Mouse (Mus musculus) heart, postnatal 36 days (tissue): Measurements from ENCODE around the gene B4galt1. TPM values are rescaled to one million over a fixed set of nuclear protein-coding genes. Genes with fewer than 3 reads are reported as not detected.

ENCODE experiments used
- DNase-seq, 2 experiments: peaks; one replicate each; pipeline ENCODE4 v3.0.0; 2021 to 2022
- intact Hi-C: fragments of 180-260 bp; cut with DNase I; formaldehyde crosslinking; loops from one replicate; pipeline ENCODE4 v1.15.1; 2025
- microRNA-seq, 2 experiments: library from miRNA; unstranded; fragments of <30 nt; microRNA quantifications; one replicate each; pipeline ENCODE4 v1.2.0; 2021; ENCODE audit warnings: borderline number of aligned reads in 2 of 2
- total RNA-seq, 2 experiments: library from RNA; stranded (reverse); gene quantifications; 2 replicates each; pipeline ENCODE4 v1.2.3; 2021

Gene B4galt1
- total RNA-seq, 2 experiments from 2014 or later = 62.1 to 69.1 TPM

- intact Hi-C loops = no loop called here
- no peak for DNase-seq
Observed at GRCm38 (mm10) chr4:40786578-40786977, 67.2 kb downstream of the B4galt1 start.

- intact Hi-C loops = no loop called here
- DNase-seq = no peak
Observed at GRCm38 (mm10) chr4:40785620-40786166, 68.1 kb downstream of the B4galt1 start.

GRCm38 (mm10) chr4:40784556-40785169 is 69.1 kb downstream of the B4galt1 start:
- DNase-seq = peak; percentile 72 to 79

GRCm38 (mm10) chr4:40783049-40783448 is 70.8 kb downstream of the B4galt1 start:
- intact Hi-C loops = loop anchor here (5.0 kb wide), 1 partner anchor 54 kb away; no protein-coding TSS in a partner anchor
- DNase-seq = no peak

More at GRCm38 (mm10) chr4:40784556-40785169, 69.1 kb downstream of the B4galt1 start:
- intact Hi-C loops = loop anchor here (5.0 kb wide), 1 partner anchor 53 kb away; no protein-coding TSS in a partner anchor

GRCm38 (mm10) chr4:40781797-40782495 is 71.9 kb downstream of the B4galt1 start:
- DNase-seq = no peak
- intact Hi-C loops = loop anchor here (5.0 kb wide), 1 partner anchor 55 kb away; no protein-coding TSS in a partner anchor

GRCm38 (mm10) chr4:40781143-40781542 is 72.7 kb downstream of the B4galt1 start:
- DNase-seq = no peak

GRCm38 (mm10) chr4:40778656-40779055 is 75.1 kb downstream of the B4galt1 start:
- intact Hi-C loops = no loop called here
- no peak for DNase-seq

More at GRCm38 (mm10) chr4:40781143-40781542, 72.7 kb downstream of the B4galt1 start:
- intact Hi-C loops = loop anchor here (5.0 kb wide), 1 partner anchor 56 kb away; no protein-coding TSS in a partner anchor

GRCm38 (mm10) chr4:40777116-40777515 is 76.7 kb downstream of the B4galt1 start:
- intact Hi-C loops = no loop called here
- DNase-seq = no peak

- DNase-seq = no peak
- intact Hi-C loops = no loop called here
Observed at GRCm38 (mm10) chr4:40776416-40776815, 77.4 kb downstream of the B4galt1 start.

- intact Hi-C loops = loop anchor here (2.0 kb wide), 1 partner anchor 80 kb away; the partner anchor contains the start of gene B4galt1
- DNase-seq = peak; percentile 79 to 80
Observed at GRCm38 (mm10) chr4:40774279-40775259, 79.2 kb downstream of the B4galt1 start.

GRCm38 (mm10) chr4:40759876-40760275 is 93.9 kb downstream of the B4galt1 start:
- DNase-seq = no peak
- intact Hi-C loops = no loop called here

- peak; percentile 96 to 97 for DNase-seq
- intact Hi-C loops = loop anchor here (2.0 kb wide), 1 partner anchor 33 kb away; no protein-coding TSS in a partner anchor
Observed at GRCm38 (mm10) chr4:40757780-40758420, 95.9 kb downstream of the B4galt1 start, which contains the start of gene Smu1. Gene Smu1, minus strand, starts transcription at chr4:40757923.

GRCm38 (mm10) chr4:40757157-40757779 is 96.5 kb downstream of the B4galt1 start:
- DNase-seq = no peak
- intact Hi-C loops = loop anchor here (2.0 kb wide), 1 partner anchor 32 kb away; no protein-coding TSS in a partner anchor

Small RNA genes lying within 50 kb of the gene (microRNA-seq; reads per million reads assigned to microRNA genes)
- 0 reads per million in 2 experiments for gene Gm24112
- gene Gm25931 = 0 reads per million in 2 experiments
- 0 reads per million in 2 experiments for gene Mir5123

Other genes with a start within 250 kb of the B4galt1 start
- 10 to 100 TPM; 14.2 to 15.8 TPM for gene Aptx, start 150.8 kb downstream of the B4galt1 start, total RNA-seq
- gene Dnaja1, start 131.9 kb downstream of the B4galt1 start, total RNA-seq = 10 to 100 TPM; 78.1 to 79.8 TPM
- 10 to 100 TPM; 30.9 to 33.5 TPM for gene Smu1, start 96.1 kb downstream of the B4galt1 start, total RNA-seq
- not detected for gene Spink4, start 66.0 kb upstream of the B4galt1 start, total RNA-seq
- 100 to 1,000 TPM; 260 to 269 TPM for gene Bag1, start 94.3 kb upstream of the B4galt1 start, total RNA-seq
- gene Chmp5, start 94.4 kb upstream of the B4galt1 start, total RNA-seq = 10 to 100 TPM; 39.2 to 40.1 TPM
- 10 to 100 TPM; 20.9 to 22.8 TPM for gene Nfx1, start 116.9 kb upstream of the B4galt1 start, total RNA-seq
- gene Aqp7, start 194.1 kb upstream of the B4galt1 start, total RNA-seq = 10 to 100 TPM; 30.2 to 49.0 TPM
- gene Aqp3, start 244.2 kb upstream of the B4galt1 start, total RNA-seq = not detected